Mouse (Mus musculus): ENCODE results near the gene Plet1. TPM values are rescaled to one million over a fixed set of nuclear protein-coding genes. Genes with fewer than 3 reads are reported as not detected.

Gene Plet1
- polyA plus RNA-seq, 1 experiment = not detected

DNA sequence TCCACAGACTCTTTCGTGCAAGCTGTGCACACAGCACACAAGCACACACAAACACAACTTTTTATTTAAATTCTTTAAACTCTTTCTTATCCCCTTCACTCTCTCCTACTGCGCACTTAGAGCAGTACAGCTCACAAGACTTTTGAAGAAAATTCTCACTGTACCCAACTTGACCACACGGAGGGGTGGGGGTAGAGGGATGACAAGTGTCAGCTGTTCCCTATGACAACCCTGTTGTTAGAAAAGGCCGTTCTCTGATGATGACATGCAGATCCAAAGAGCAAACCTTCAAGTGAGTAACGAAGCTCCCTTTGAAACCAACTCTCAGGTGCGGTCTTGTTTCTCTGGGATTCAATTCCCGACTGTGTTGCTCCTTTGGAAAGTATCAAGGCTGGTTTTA lies 33.5 kb downstream of the Plet1 start:
- Histone ChIP-seq H3K4me3 (ENCODE audit: insufficient read depth, low read length) (peak overlapping the region; percentile 95), H3K27ac (ENCODE audit: insufficient read depth, low read depth, low read length) (no peak overlapping the region), H3K4me1 (ENCODE audit: control insufficient read depth, insufficient read depth, low read length) (peaks cover 32% of the 10 kb centered on the region)
- TF ChIP-seq POLR2A (IDR thresholded peaks at IDR 0.05; ENCODE audit: borderline replicate concordance, low read depth, low read length) = no peak
- TF ChIP-seq CTCF (IDR thresholded peaks at IDR 0.05; ENCODE audit: low read depth, low read length) = no peak

DNA sequence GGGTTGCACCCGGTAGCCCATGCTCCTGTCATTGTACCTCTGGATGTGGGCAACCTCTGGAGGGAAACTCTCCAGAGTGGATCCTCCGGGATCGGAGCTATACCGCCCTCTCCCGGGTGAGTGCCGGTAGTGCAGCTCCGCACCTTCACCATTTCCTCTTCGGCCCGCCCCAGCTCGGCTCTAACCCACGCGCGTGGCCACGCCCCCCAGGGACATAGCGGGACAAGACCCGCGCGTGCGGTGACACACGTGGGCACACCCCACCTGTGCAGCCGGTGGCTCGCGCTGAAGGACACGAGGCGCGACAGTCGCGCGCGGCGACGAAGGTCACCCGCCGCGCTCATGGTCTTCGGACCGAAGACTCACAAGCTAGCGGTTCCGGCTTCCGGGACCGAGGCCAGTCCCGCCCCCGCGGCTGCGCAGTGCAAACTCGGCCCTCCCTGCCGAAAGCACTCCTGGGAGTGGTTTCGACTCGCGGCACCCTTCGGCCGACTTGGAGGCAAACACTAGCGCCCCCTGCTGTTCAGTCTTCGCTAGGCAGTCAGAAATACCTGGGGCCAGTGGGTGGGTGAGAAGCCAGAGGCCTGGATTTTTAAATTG lies 34.1 kb downstream of the Plet1 start, which contains the start of gene Pts:
Gene Pts, minus strand, starts transcription at position 432 of the 600 bp plus-strand sequence.
- Histone ChIP-seq H3K4me1 (ENCODE audit: control insufficient read depth, insufficient read depth, low read length) (peaks cover 35% of the 10 kb centered on the region), H3K4me3 (ENCODE audit: insufficient read depth, low read length) (peak within 1 kb of the TSS; percentile 95), H3K27ac (ENCODE audit: insufficient read depth, low read depth, low read length) (peak within 1 kb of the TSS; percentile 83)
- TF ChIP-seq POLR2A (IDR thresholded peaks at IDR 0.05; ENCODE audit: borderline replicate concordance, low read depth, low read length) = no peak
- peak; percentile 88 for TF ChIP-seq CTCF (IDR thresholded peaks at IDR 0.05; ENCODE audit: low read depth, low read length)

GRCm38 (mm10) chr9:50530890-50531289 lies 36.6 kb downstream of the Plet1 start:
- H3K4me1 ChIP-seq (ENCODE audit: control insufficient read depth, insufficient read depth, low read length) = peaks cover 32% of the 10 kb centered on the region
- no peak for TF ChIP-seq POLR2A (IDR thresholded peaks at IDR 0.05; ENCODE audit: borderline replicate concordance, low read depth, low read length)
- no peak for TF ChIP-seq CTCF (IDR thresholded peaks at IDR 0.05; ENCODE audit: low read depth, low read length)

GRCm38 (mm10) chr9:50533328-50533727 lies 39.0 kb downstream of the Plet1 start:
- peak overlapping the region; percentile 89 for H3K27ac ChIP-seq (ENCODE audit: insufficient read depth, low read depth, low read length)
- peaks cover 26% of the 10 kb centered on the region for H3K4me1 ChIP-seq (ENCODE audit: control insufficient read depth, insufficient read depth, low read length)
- H3K4me3 ChIP-seq (ENCODE audit: insufficient read depth, low read length) = peak overlapping the region; percentile 9
- no peak for TF ChIP-seq POLR2A (IDR thresholded peaks at IDR 0.05; ENCODE audit: borderline replicate concordance, low read depth, low read length)
- no peak for TF ChIP-seq CTCF (IDR thresholded peaks at IDR 0.05; ENCODE audit: low read depth, low read length)

More at GRCm38 (mm10) chr9:50530890-50531289, 36.6 kb downstream of the Plet1 start:
- Histone ChIP-seq H3K4me3 (ENCODE audit: insufficient read depth, low read length) (no peak overlapping the region), H3K27ac (ENCODE audit: insufficient read depth, low read depth, low read length) (no peak overlapping the region)

GRCm38 (mm10) chr9:50533791-50534190 lies 39.5 kb downstream of the Plet1 start:
- no peak for TF ChIP-seq CTCF (IDR thresholded peaks at IDR 0.05; ENCODE audit: low read depth, low read length)
- H3K4me1 ChIP-seq (ENCODE audit: control insufficient read depth, insufficient read depth, low read length) = peaks cover 29% of the 10 kb centered on the region
- no peak overlapping the region for H3K4me3 ChIP-seq (ENCODE audit: insufficient read depth, low read length)
- peak overlapping the region; percentile 89 for H3K27ac ChIP-seq (ENCODE audit: insufficient read depth, low read depth, low read length)

DNA sequence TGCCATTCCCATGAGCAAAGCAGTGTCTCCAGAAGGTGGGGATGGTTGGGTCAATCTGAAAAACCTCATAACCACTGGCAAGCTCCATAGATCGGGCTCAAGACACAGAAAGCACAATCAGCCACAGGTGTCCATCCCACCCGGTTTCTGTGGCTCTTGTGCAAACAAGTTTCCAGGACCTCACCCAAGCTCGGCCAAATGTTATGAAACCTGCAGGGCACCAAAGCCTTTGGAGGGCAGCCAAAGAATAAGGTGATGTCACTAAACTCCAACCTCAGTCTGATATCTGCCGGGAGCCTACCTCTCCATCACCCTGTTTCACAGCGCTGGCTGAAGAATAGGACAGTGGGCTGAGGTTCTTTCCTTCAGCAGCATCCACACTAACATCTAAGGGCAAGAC lies 41.6 kb downstream of the Plet1 start:
- no peak overlapping the region for H3K4me3 ChIP-seq (ENCODE audit: insufficient read depth, low read length)
- no peak for TF ChIP-seq CTCF (IDR thresholded peaks at IDR 0.05; ENCODE audit: low read depth, low read length)
- H3K27ac ChIP-seq (ENCODE audit: insufficient read depth, low read depth, low read length) = no peak overlapping the region
- peaks cover 32% of the 10 kb centered on the region for H3K4me1 ChIP-seq (ENCODE audit: control insufficient read depth, insufficient read depth, low read length)

- Histone ChIP-seq H3K4me1 (ENCODE audit: control insufficient read depth, insufficient read depth, low read length) (peaks cover 32% of the 10 kb centered on the region), H3K27ac (ENCODE audit: insufficient read depth, low read depth, low read length) (no peak overlapping the region), H3K4me3 (ENCODE audit: insufficient read depth, low read length) (no peak overlapping the region)
- TF ChIP-seq CTCF (IDR thresholded peaks at IDR 0.05; ENCODE audit: low read depth, low read length) (no peak), POLR2A (IDR thresholded peaks at IDR 0.05; ENCODE audit: borderline replicate concordance, low read depth, low read length) (no peak)
Observed at GRCm38 (mm10) chr9:50536603-50537135, 42.3 kb downstream of the Plet1 start.

DNA sequence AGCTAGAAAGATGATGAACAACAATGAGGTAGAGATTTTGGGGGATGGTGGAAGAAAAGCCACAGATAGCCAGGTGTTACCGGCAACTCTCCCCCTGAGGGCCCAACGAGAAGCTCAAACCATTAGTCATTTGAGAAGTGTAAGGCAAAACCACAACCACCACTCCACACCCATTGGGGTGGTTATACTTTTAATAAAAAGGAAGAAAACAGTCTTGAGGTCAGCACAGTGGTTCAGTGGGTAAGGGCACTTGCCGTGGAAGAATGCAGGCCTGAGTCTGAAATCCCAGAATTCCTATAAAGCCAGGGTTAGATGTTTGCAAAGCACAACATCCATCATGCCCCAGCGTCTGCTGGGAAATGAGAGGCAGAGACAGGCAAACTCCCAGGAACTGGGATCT lies 43.0 kb downstream of the Plet1 start:
- TF ChIP-seq POLR2A (IDR thresholded peaks at IDR 0.05; ENCODE audit: borderline replicate concordance, low read depth, low read length) = no peak
- no peak for TF ChIP-seq CTCF (IDR thresholded peaks at IDR 0.05; ENCODE audit: low read depth, low read length)
- no peak overlapping the region for H3K4me3 ChIP-seq (ENCODE audit: insufficient read depth, low read length)
- no peak overlapping the region for H3K27ac ChIP-seq (ENCODE audit: insufficient read depth, low read depth, low read length)
- peaks cover 29% of the 10 kb centered on the region for H3K4me1 ChIP-seq (ENCODE audit: control insufficient read depth, insufficient read depth, low read length)

DNA sequence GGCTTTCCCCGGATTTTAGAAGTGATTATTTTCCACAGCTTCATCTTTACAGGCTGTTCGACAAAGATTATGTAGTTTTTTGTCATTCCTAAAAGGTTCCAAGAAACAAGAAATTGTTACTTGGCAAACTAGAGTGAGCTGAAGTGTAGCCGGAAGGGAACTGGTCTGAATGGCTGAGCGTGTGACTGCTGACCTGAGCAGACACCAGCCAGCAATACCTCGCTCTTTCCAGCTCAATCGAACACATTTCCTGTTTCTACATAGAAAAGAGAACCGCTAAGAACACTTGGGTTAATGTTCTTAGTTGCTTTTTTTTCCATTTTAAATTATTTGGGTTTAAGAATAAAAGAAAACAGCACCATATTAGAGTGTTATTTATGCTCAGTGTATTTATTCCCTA lies 45.8 kb downstream of the Plet1 start:
- TF ChIP-seq CTCF (IDR thresholded peaks at IDR 0.05; ENCODE audit: low read depth, low read length) = no peak
- TF ChIP-seq POLR2A (IDR thresholded peaks at IDR 0.05; ENCODE audit: borderline replicate concordance, low read depth, low read length) = no peak
- peak overlapping the region; percentile 47 for H3K4me3 ChIP-seq (ENCODE audit: insufficient read depth, low read length)
- H3K27ac ChIP-seq (ENCODE audit: insufficient read depth, low read depth, low read length) = peak overlapping the region; percentile 91
- H3K4me1 ChIP-seq (ENCODE audit: control insufficient read depth, insufficient read depth, low read length) = peaks cover 21% of the 10 kb centered on the region

GRCm38 (mm10) chr9:50542401-50542800 lies 48.1 kb downstream of the Plet1 start:
- TF ChIP-seq POLR2A (IDR thresholded peaks at IDR 0.05; ENCODE audit: borderline replicate concordance, low read depth, low read length) (no peak), CTCF (IDR thresholded peaks at IDR 0.05; ENCODE audit: low read depth, low read length) (no peak)

More at GRCm38 (mm10) chr9:50542401-50542800, 48.1 kb downstream of the Plet1 start:
- Histone ChIP-seq H3K27ac (ENCODE audit: insufficient read depth, low read depth, low read length) (no peak overlapping the region), H3K4me1 (ENCODE audit: control insufficient read depth, insufficient read depth, low read length) (peaks cover 18% of the 10 kb centered on the region), H3K4me3 (ENCODE audit: insufficient read depth, low read length) (no peak overlapping the region)
